Mouse (Mus musculus) forebrain, embryonic 11.5 days (tissue): Measurements from ENCODE around the gene Ypel2. TPM values are rescaled to one million over a fixed set of nuclear protein-coding genes. Genes with fewer than 3 reads are reported as not detected.

Experiments used
- ATAC-seq: fragments of 200-750 bp; cut with Nextera tagmentation; replicated peaks from 2 replicates; pipeline ENCODE4 v1.8.0; 2017; ENCODE audit warnings: moderate TSS enrichment; ENCODE audit not compliant: low FRiP score
- DNase-seq: peaks from one replicate; pipeline ENCODE4 v3.0.0-alpha.2; 2017; ENCODE audit warnings: low spot score
- H3K27ac ChIP-seq: fragments of 300-500 bp; sonication (generic); 2 replicates; pipeline ENCODE4 v1.5.1; 2014; ENCODE audit warnings: low read depth, low read length
- H3K27me3 ChIP-seq: fragments of 300-500 bp; sonication (generic); 2 replicates; pipeline ENCODE4 v1.6.1; 2014; ENCODE audit warnings: mild to moderate bottlenecking, low read length, mixed read lengths; ENCODE audit not compliant: control insufficient read depth, insufficient read depth
- H3K36me3 ChIP-seq: fragments of 300-500 bp; sonication (generic); 2 replicates; pipeline ENCODE4 v1.6.1; 2014; ENCODE audit warnings: mild to moderate bottlenecking, low read length, moderate library complexity, mixed read lengths; ENCODE audit not compliant: control insufficient read depth, insufficient read depth
- H3K4me1 ChIP-seq: fragments of 300-500 bp; sonication (generic); replicated peaks from 2 replicates; pipeline ENCODE4 v1.6.1; 2014; ENCODE audit warnings: low read length, mixed read lengths; ENCODE audit not compliant: control insufficient read depth, insufficient read depth
- H3K4me2 ChIP-seq: fragments of 300-500 bp; sonication (generic); 2 replicates; pipeline ENCODE4 v1.6.1; 2014; ENCODE audit warnings: low read depth, mild to moderate bottlenecking, low read length, moderate library complexity, mixed read lengths; ENCODE audit not compliant: severe bottlenecking
- H3K4me3 ChIP-seq: fragments of 300-500 bp; sonication (generic); 2 replicates; pipeline ENCODE4 v1.5.1; 2014; ENCODE audit warnings: low read depth, low read length
- H3K9ac ChIP-seq: fragments of 300-500 bp; sonication (generic); 2 replicates; pipeline ENCODE4 v1.6.1; 2014; ENCODE audit warnings: low read length
- H3K9me3 ChIP-seq: fragments of 300-500 bp; sonication (generic); 2 replicates; pipeline ENCODE4 v1.6.1; 2016; ENCODE audit warnings: low read length, mixed read lengths; ENCODE audit not compliant: control insufficient read depth
- WGBS: fragments of 180-500 bp; shearing (Covaris S2); extraction: QIAGEN DNeasy Blood & Tissue Kit; methylation state at CpG from one replicate; pipeline ENCODE4 v1.1.7; 2014; 5-methylcytosine and 5-hydroxymethylcytosine counted together
- polyA plus RNA-seq: library from polyadenylated mRNA; unstranded; fragments of >200 nt; fragmentation: Nextera tagmentation; extraction: Ambion mirVana; gene quantifications from 2 replicates; pipeline ENCODE4 v1.2.1, GENCODE M21; 2014

Ypel2 gene
- polyA plus RNA-seq, 1 experiment from 2014 or later = 5.4 TPM

DNA sequence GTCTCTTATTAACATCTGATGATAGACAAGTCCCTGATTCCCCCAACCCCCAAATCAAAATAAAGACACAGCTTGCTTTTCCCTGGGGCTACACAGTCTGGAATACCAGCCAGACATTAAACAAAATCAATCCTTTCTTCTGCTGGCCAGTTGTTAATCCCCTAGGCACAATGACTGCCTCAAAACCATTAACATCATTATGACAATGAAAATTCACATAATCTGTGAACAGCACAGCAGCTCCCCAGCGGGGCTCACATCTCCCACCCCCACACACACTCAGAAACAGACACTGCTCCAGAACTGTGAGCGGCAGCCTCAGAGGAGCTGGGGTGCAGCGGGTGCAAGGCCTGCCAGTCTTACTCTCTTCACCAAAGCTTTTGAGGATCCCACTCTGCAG lies 3.2 kb downstream of the Ypel2 start:
- Histone ChIP-seq H3K27me3 (no peaks in the 10 kb centered on the region; the same call in 1 of the 2 replicates), H3K9me3 (no peaks in the 10 kb centered on the region), H3K36me3 (no peaks in the 10 kb centered on the region), H3K9ac (0 out of 2 replicates have a peak overlapping the region, but pooled peaks have one; percentile 1), H3K4me2 (no peak overlapping the region; the same call in 1 of the 2 replicates), H3K4me3 (no peak overlapping the region), H3K4me1 (peaks cover 21% of the 10 kb centered on the region), H3K27ac (0 out of 2 replicates have a peak overlapping the region, but pooled peaks have one; percentile 25)
- DNase-seq = peak; percentile 58
- ATAC-seq = no peak
- 14% methylated on average over 3 of the region's 3 CpGs for WGBS

DNA sequence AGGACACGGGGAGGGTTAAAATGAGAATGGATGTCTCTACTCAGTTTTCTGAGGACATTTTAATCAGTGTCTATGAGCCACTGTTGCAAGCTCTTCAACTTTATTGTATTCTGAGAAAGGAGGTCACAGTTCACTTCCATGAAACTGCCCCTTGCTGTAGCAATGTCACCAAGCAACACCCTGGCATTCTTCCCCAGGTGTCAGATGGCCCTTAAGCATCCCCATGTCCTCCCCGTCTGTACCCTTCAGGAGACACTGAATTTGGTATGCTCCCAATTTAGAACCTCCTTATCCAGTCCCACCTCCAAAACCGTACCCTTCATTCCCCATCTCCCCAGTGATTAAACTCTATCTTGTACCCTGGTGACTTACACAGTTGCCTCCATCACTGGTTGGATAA lies 8.5 kb downstream of the Ypel2 start:
- H3K27ac ChIP-seq = no peak overlapping the region
- no peak overlapping the region for H3K4me3 ChIP-seq
- DNase-seq (no peak), ATAC-seq (no peak)
- H3K36me3 ChIP-seq = no peaks in the 10 kb centered on the region
- H3K9ac ChIP-seq = no peak overlapping the region
- WGBS = 75% methylated on average over 3 of the region's 3 CpGs
- no peaks in the 10 kb centered on the region for H3K9me3 ChIP-seq
- no peaks in the 10 kb centered on the region for H3K27me3 ChIP-seq
- no peak overlapping the region for H3K4me2 ChIP-seq
- H3K4me1 ChIP-seq = peaks cover 11% of the 10 kb centered on the region; the same call in 1 of the 2 replicates

DNA sequence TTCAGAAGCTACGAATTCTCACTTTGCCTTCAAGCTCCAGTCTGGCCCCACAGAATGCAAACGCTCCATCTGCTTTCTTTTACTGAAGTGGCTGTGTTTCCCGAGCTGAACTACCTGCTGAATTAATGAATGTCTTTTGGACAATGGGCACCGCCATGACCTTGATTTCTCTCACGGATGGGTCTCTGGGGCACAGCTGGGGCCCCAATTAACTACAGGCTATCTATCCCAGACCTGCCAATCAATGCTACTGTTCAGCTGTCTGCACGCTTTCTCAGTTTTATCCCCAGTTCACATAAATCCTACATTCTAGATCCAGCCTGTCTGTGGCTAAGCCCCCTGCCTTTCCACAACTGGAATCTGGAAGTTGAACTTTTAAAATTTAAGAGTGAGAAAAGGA lies 10.5 kb downstream of the Ypel2 start:
- Histone ChIP-seq H3K9ac (no peak overlapping the region), H3K4me2 (no peak overlapping the region), H3K27me3 (no peaks in the 10 kb centered on the region), H3K27ac (no peak overlapping the region), H3K36me3 (no peaks in the 10 kb centered on the region), H3K9me3 (no peaks in the 10 kb centered on the region), H3K4me3 (no peak overlapping the region), H3K4me1 (peaks cover 7% of the 10 kb centered on the region; the same call in 1 of the 2 replicates)
- 35% methylated on average over 6 of the region's 6 CpGs for WGBS
- ATAC-seq = no peak
- DNase-seq = no peak

- Histone ChIP-seq H3K27me3 (no peaks in the 10 kb centered on the region), H3K9ac (no peak overlapping the region), H3K4me3 (no peak overlapping the region), H3K27ac (no peak overlapping the region), H3K4me2 (no peak overlapping the region), H3K36me3 (no peaks in the 10 kb centered on the region), H3K9me3 (no peaks in the 10 kb centered on the region), H3K4me1 (0 out of 2 replicates have a peak, but pooled peaks cover 3% of the 10 kb centered on the region)
- DNase-seq (no peak), ATAC-seq (no peak)
- 77% methylated on average over 5 of the region's 5 CpGs for WGBS
Measured at GRCm38 (mm10) chr11:86981229-86981791, 12.2 kb downstream of the Ypel2 start.

GRCm38 (mm10) chr11:86980526-86980925 lies 13.0 kb downstream of the Ypel2 start:
- DNase-seq = no peak
- no peak for ATAC-seq
- Histone ChIP-seq H3K9me3 (no peaks in the 10 kb centered on the region), H3K27me3 (no peaks in the 10 kb centered on the region), H3K4me2 (no peak overlapping the region), H3K4me3 (no peak overlapping the region), H3K4me1 (0 out of 2 replicates have a peak, but pooled peaks cover 3% of the 10 kb centered on the region), H3K9ac (no peak overlapping the region), H3K36me3 (no peaks in the 10 kb centered on the region), H3K27ac (no peak overlapping the region)
- 90% methylated on average over 6 of the region's 6 CpGs for WGBS

DNA sequence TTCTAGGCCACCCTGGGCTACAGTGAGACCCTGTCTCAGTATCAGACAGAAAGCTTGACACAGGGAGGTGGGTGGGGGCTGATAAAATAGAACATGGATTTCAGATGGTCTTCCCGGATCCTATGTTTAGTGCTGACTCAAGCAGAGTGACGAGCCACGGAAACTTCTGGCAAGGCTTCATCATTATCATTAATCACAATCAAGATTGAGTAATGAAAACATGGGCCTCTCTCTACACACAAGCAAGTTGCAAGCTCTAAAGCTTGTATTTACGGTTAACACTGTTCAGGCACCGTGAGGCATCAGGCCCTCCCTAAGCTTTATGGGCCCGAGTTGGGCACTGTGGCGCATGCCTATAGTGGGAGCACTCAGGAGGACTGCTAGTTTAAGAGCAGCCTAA lies 13.7 kb downstream of the Ypel2 start:
- H3K27ac ChIP-seq = no peak overlapping the region
- no peak for DNase-seq
- H3K36me3 ChIP-seq = no peaks in the 10 kb centered on the region
- H3K27me3 ChIP-seq = no peaks in the 10 kb centered on the region
- H3K4me1 ChIP-seq = 0 out of 2 replicates have a peak, but pooled peaks cover 3% of the 10 kb centered on the region
- WGBS = 95% methylated on average over 7 of the region's 7 CpGs
- no peak overlapping the region for H3K9ac ChIP-seq
- H3K4me3 ChIP-seq = no peak overlapping the region
- no peaks in the 10 kb centered on the region for H3K9me3 ChIP-seq
- ATAC-seq = no peak
- H3K4me2 ChIP-seq = no peak overlapping the region

DNA sequence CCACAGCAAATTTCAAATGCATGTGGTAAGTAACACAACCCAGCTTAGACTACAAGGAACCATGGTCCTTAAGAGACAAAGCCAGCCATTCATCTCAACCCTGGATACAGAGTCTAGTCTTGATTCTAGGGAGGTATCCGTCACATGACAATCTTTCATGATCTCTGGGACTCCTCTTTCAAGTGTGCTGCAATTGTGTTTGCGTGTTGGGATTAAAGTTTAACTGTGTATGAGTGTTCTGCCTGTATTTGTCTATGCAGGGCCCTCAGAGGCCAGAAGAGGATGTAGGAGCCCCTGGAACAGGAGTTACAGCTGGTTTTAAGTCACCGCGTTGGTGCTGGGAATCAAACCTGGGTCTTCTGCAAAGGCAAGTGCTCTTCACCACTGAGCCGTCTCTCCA lies 16.3 kb downstream of the Ypel2 start:
- no peaks in the 10 kb centered on the region for H3K36me3 ChIP-seq
- no peak overlapping the region for H3K27ac ChIP-seq
- H3K4me1 ChIP-seq = peaks cover 11% of the 10 kb centered on the region; the same call in 1 of the 2 replicates
- ATAC-seq (no peak), DNase-seq (no peak)
- no peak overlapping the region for H3K4me2 ChIP-seq
- H3K27me3 ChIP-seq = no peaks in the 10 kb centered on the region; the same call in 1 of the 2 replicates
- 97% methylated on average over 5 of the region's 5 CpGs for WGBS
- no peak overlapping the region for H3K4me3 ChIP-seq
- no peak overlapping the region for H3K9ac ChIP-seq
- H3K9me3 ChIP-seq = no peaks in the 10 kb centered on the region

- WGBS = 88% methylated on average over 3 of the region's 3 CpGs
- Histone ChIP-seq H3K9ac (no peak overlapping the region), H3K36me3 (no peaks in the 10 kb centered on the region), H3K4me1 (peaks cover 23% of the 10 kb centered on the region), H3K9me3 (no peaks in the 10 kb centered on the region), H3K4me3 (no peak overlapping the region), H3K27me3 (peaks cover 2% of the 10 kb centered on the region; the same call in 1 of the 2 replicates), H3K4me2 (no peak overlapping the region), H3K27ac (no peak overlapping the region)
- ATAC-seq (no peak), DNase-seq (no peak)
Measured at GRCm38 (mm10) chr11:86974401-86974800, 19.1 kb downstream of the Ypel2 start.

DNA sequence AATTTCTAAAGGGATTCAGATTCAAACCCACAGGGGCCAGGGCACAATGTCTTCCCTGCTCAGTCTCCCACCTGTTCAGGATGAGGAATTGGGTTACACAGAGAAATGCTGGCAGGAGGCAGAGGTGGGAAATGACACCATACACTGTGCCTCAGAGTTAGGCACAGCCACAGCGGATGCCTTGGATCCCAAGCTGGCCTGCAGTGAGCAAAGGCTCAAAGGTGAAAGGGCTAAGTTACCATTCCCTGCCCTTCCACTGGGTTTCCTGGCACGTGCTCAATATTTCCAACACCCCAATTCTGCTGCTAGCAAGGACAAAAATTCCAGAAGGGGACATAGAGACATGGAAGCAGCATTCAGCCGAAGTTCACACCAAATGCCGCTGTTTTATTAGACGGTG lies 20.3 kb downstream of the Ypel2 start:
- WGBS = 69% methylated on average over 5 of the region's 5 CpGs
- ATAC-seq = no peak
- H3K9me3 ChIP-seq = no peaks in the 10 kb centered on the region
- no peak for DNase-seq
- no peaks in the 10 kb centered on the region for H3K36me3 ChIP-seq
- no peak overlapping the region for H3K27ac ChIP-seq
- no peak overlapping the region for H3K9ac ChIP-seq
- H3K27me3 ChIP-seq = peaks cover 2% of the 10 kb centered on the region; the same call in 1 of the 2 replicates
- H3K4me3 ChIP-seq = no peak overlapping the region
- H3K4me1 ChIP-seq = peaks cover 35% of the 10 kb centered on the region
- H3K4me2 ChIP-seq = no peak overlapping the region
